Mouse (Mus musculus): ENCODE results near the gene Vmn1r213. TPM values are rescaled to one million over a fixed set of nuclear protein-coding genes. Genes with fewer than 3 reads are reported as not detected.

The Vmn1r213 gene
- polyA plus RNA-seq, 1 experiment: not detected

GRCm38 (mm10) chr13:23057778-23058177 lies 50.3 kb downstream of the Vmn1r213 start:
- Histone ChIP-seq H3K4me1 (ENCODE audit: control insufficient read depth, insufficient read depth, insufficient read length) (no peaks in the 10 kb centered on the region), H3K27me3 (ENCODE audit: control insufficient read depth, insufficient read depth, low read length) (no peaks in the 10 kb centered on the region), H3K4me3 (ENCODE audit: extremely low read depth, insufficient read depth, insufficient read length) (no peak overlapping the region), H3K36me3 (ENCODE audit: control insufficient read depth, insufficient read depth, low read length) (no peaks in the 10 kb centered on the region), H3K27ac (ENCODE audit: insufficient read depth, low read length) (no peak overlapping the region)
- DNase-seq (ENCODE audit: low read depth in 1 of 2, low spot score in 2 of 2): no peak
- 64% methylated on average over 1 of the region's 1 CpGs for WGBS
- TF ChIP-seq POLR2A (IDR thresholded peaks at IDR 0.05; ENCODE audit: low read depth, low read length): no peak

Other genes with a start within 250 kb of the Vmn1r213 start
- not detected in 2 replicates for gene Vmn1r208, start 230.3 kb upstream of the Vmn1r213 start, polyA plus RNA-seq (2012; rRNA removed)
- gene Vmn1r209, start 198.0 kb upstream of the Vmn1r213 start, polyA plus RNA-seq (2012; rRNA removed): not detected in 2 replicates
- not detected in 2 replicates for gene Vmn1r210, start 176.3 kb upstream of the Vmn1r213 start, polyA plus RNA-seq (2012; rRNA removed)
- gene Vmn1r211, start 150.1 kb upstream of the Vmn1r213 start, polyA plus RNA-seq (2012; rRNA removed): not detected in 2 replicates
- gene Vmn1r212, start 123.5 kb upstream of the Vmn1r213 start, polyA plus RNA-seq (2012; rRNA removed): not detected in 2 replicates
- gene Vmn1r214, start 22.8 kb downstream of the Vmn1r213 start, polyA plus RNA-seq (2012; rRNA removed): not detected in 2 replicates
- gene Vmn1r215, start 60.4 kb downstream of the Vmn1r213 start, polyA plus RNA-seq (2012; rRNA removed): not detected in 2 replicates
- gene Vmn1r217, start 110.6 kb downstream of the Vmn1r213 start, polyA plus RNA-seq (2012; rRNA removed): not detected in 2 replicates
- not detected in 2 replicates for gene Vmn1r218, start 125.5 kb downstream of the Vmn1r213 start, polyA plus RNA-seq (2012; rRNA removed)
- not detected in 2 replicates for gene Vmn1r219, start 151.7 kb downstream of the Vmn1r213 start, polyA plus RNA-seq (2012; rRNA removed)
- gene Vmn1r220, start 180.3 kb downstream of the Vmn1r213 start, polyA plus RNA-seq (2012; rRNA removed): not detected in 2 replicates
- not detected in 2 replicates for gene Vmn1r221, start 206.5 kb downstream of the Vmn1r213 start, polyA plus RNA-seq (2012; rRNA removed)
- gene Vmn1r222, start 228.3 kb downstream of the Vmn1r213 start, polyA plus RNA-seq (2012; rRNA removed): not detected in 2 replicates
- gene Vmn1r223, start 239.5 kb downstream of the Vmn1r213 start, polyA plus RNA-seq (2012; rRNA removed): not detected in 2 replicates

Measured in spleen, adult 2 months (tissue).